Mouse (Mus musculus) ES-Bruce4 (cell line): ENCODE data around the gene Lrp8. TPM values are rescaled to one million over a fixed set of nuclear protein-coding genes. Genes with fewer than 3 reads are reported as not detected.

Source experiments
- H3K27ac ChIP-seq: 2 replicates; pipeline ENCODE4 v1.5.1; 2012; ENCODE audit warnings: low read length, inconsistent platforms; ENCODE audit not compliant: insufficient read depth
- H3K27me3 ChIP-seq: 2 replicates; pipeline ENCODE4 v1.6.1; 2012; ENCODE audit warnings: mild to moderate bottlenecking, low read length, inconsistent platforms; ENCODE audit not compliant: control insufficient read depth, poor library complexity, insufficient read depth, severe bottlenecking
- H3K36me3 ChIP-seq: 2 replicates; pipeline ENCODE4 v1.6.1; 2012; ENCODE audit warnings: inconsistent platforms, mild to moderate bottlenecking, low read length, moderate library complexity; ENCODE audit not compliant: control insufficient read depth, poor library complexity, insufficient read depth, severe bottlenecking
- H3K4me1 ChIP-seq: one replicate; pipeline ENCODE4 v1.8.1; 2011; ENCODE audit warnings: low read length; ENCODE audit not compliant: control insufficient read depth, insufficient read depth
- H3K4me3 ChIP-seq: 2 replicates; pipeline ENCODE4 v1.5.1; 2011; ENCODE audit warnings: low read depth, mild to moderate bottlenecking, low read length
- H3K9ac ChIP-seq: 2 replicates; pipeline ENCODE4 v1.6.1; 2012; ENCODE audit warnings: low read depth, mild to moderate bottlenecking, inconsistent platforms; ENCODE audit not compliant: poor library complexity, severe bottlenecking
- H3K9me3 ChIP-seq: replicated peaks from 2 replicates; pipeline ENCODE4 v1.6.1; 2012; ENCODE audit warnings: mild to moderate bottlenecking, low read length, inconsistent platforms; ENCODE audit not compliant: control insufficient read depth, poor library complexity, insufficient read depth, severe bottlenecking
- CTCF ChIP-seq: IDR thresholded peaks from one replicate; pipeline ENCODE4 v1.8.1; 2011; ENCODE audit warnings: low read depth, low read length
- EP300 ChIP-seq: IDR thresholded peaks from 2 replicates; pipeline ENCODE4 v1.6.1; 2011; ENCODE audit warnings: low read depth, low read length; ENCODE audit not compliant: insufficient read depth
- POLR2A ChIP-seq: IDR thresholded peaks from one replicate; pipeline ENCODE4 v1.8.1; 2011; ENCODE audit warnings: low read length; ENCODE audit not compliant: insufficient read depth
- polyA plus RNA-seq: library from polyadenylated mRNA; stranded (reverse); fragments of >200 nt; gene quantifications from 2 replicates; pipeline ENCODE4 v1.2.4, GENCODE M21; 2011; ENCODE audit warnings: low read depth; ENCODE audit not compliant: missing spikeins, insufficient read depth, insufficient read length

The Lrp8 gene
- polyA plus RNA-seq, 1 experiment = 26.8 TPM

- H3K9me3 ChIP-seq = no peaks in the 10 kb centered on the region
- no peaks in the 10 kb centered on the region for H3K27me3 ChIP-seq
- H3K4me1 ChIP-seq = no peaks in the 10 kb centered on the region
- H3K36me3 ChIP-seq = no peaks in the 10 kb centered on the region
- no peak overlapping the region for H3K4me3 ChIP-seq
- no peak overlapping the region for H3K27ac ChIP-seq
- H3K9ac ChIP-seq = no peak overlapping the region
- no peak for TF ChIP-seq EP300
- no peak for TF ChIP-seq POLR2A
- no peak for TF ChIP-seq CTCF
These were observed 18.5 kb upstream of the Lrp8 start for GRCm38 (mm10) chr4:107783541-107783940.

- no peak overlapping the region for H3K4me3 ChIP-seq
- H3K9me3 ChIP-seq = no peaks in the 10 kb centered on the region
- H3K4me1 ChIP-seq = no peaks in the 10 kb centered on the region
- no peaks in the 10 kb centered on the region for H3K27me3 ChIP-seq
- H3K27ac ChIP-seq = no peak overlapping the region
- no peak for TF ChIP-seq EP300
- TF ChIP-seq CTCF = no peak
- no peak for TF ChIP-seq POLR2A
- no peak overlapping the region for H3K9ac ChIP-seq
- no peaks in the 10 kb centered on the region for H3K36me3 ChIP-seq
These were observed 13.2 kb upstream of the Lrp8 start for GRCm38 (mm10) chr4:107788841-107789240.

- no peaks in the 10 kb centered on the region for H3K9me3 ChIP-seq
- H3K27me3 ChIP-seq = no peaks in the 10 kb centered on the region
- H3K4me1 ChIP-seq = peaks cover 2% of the 10 kb centered on the region
- no peak overlapping the region for H3K27ac ChIP-seq
- H3K9ac ChIP-seq = no peak overlapping the region
- no peak overlapping the region for H3K4me3 ChIP-seq
- TF ChIP-seq CTCF = no peak
- no peak for TF ChIP-seq EP300
- no peak for TF ChIP-seq POLR2A
- no peaks in the 10 kb centered on the region for H3K36me3 ChIP-seq
These were observed 1.3 kb upstream of the Lrp8 start for GRCm38 (mm10) chr4:107800801-107801200.

GRCm38 (mm10) chr4:107801366-107802184 lies 486 bp upstream of the Lrp8 start:
- no peaks in the 10 kb centered on the region for H3K27me3 ChIP-seq
- peak overlapping the region; percentile 64 for H3K4me3 ChIP-seq
- no peaks in the 10 kb centered on the region for H3K9me3 ChIP-seq
- H3K36me3 ChIP-seq = no peaks in the 10 kb centered on the region
- H3K27ac ChIP-seq = no peak overlapping the region
- no peak for TF ChIP-seq EP300
- TF ChIP-seq POLR2A = no peak
- TF ChIP-seq CTCF = peak; percentile 15
- H3K9ac ChIP-seq = peak overlapping the region; percentile 81
- peaks cover 2% of the 10 kb centered on the region for H3K4me1 ChIP-seq

- TF ChIP-seq EP300 (no peak), POLR2A (no peak), CTCF (no peak)
- Histone ChIP-seq H3K27me3 (no peaks in the 10 kb centered on the region), H3K4me3 (peak overlapping the region; percentile 78), H3K9ac (peak overlapping the region; percentile 81), H3K27ac (no peak overlapping the region), H3K36me3 (no peaks in the 10 kb centered on the region), H3K4me1 (peaks cover 2% of the 10 kb centered on the region), H3K9me3 (no peaks in the 10 kb centered on the region)
These were observed 630 bp downstream of the Lrp8 start for GRCm38 (mm10) chr4:107802450-107803331.
